Mouse (Mus musculus) small intestine, adult 2 months (tissue): Measurements from ENCODE around the gene Ube2m. TPM values are rescaled to one million over a fixed set of nuclear protein-coding genes. Genes with fewer than 3 reads are reported as not detected.

Experiments
- H3K27ac ChIP-seq: fragments of 200-500 bp; 2 replicates; pipeline ENCODE4 v1.5.1; 2012; ENCODE audit warnings: low read depth, low read length, control low read depth, inconsistent platforms; ENCODE audit not compliant: insufficient read depth
- H3K27me3 ChIP-seq: fragments of 200-500 bp; 2 replicates; pipeline ENCODE4 v1.6.1; 2012; ENCODE audit warnings: mild to moderate bottlenecking, moderate library complexity, low read length, inconsistent platforms; ENCODE audit not compliant: control insufficient read depth, insufficient read depth
- H3K36me3 ChIP-seq: fragments of 200-500 bp; 2 replicates; pipeline ENCODE4 v1.6.1; 2012; ENCODE audit warnings: mild to moderate bottlenecking, low read length, control low read depth, inconsistent platforms; ENCODE audit not compliant: control insufficient read depth, insufficient read depth
- H3K4me1 ChIP-seq: fragments of 200-500 bp; 2 replicates; pipeline ENCODE4 v1.6.1; 2012; ENCODE audit warnings: low read length, inconsistent platforms, mixed read lengths; ENCODE audit not compliant: control insufficient read depth, insufficient read depth, insufficient read length
- H3K4me3 ChIP-seq: fragments of 200-500 bp; 2 replicates; pipeline ENCODE4 v1.5.1; 2012; ENCODE audit warnings: low read depth, mild to moderate bottlenecking, control low read depth, inconsistent platforms, low read length, moderate library complexity
- CTCF ChIP-seq: fragments of 200-500 bp; IDR thresholded peaks from 2 replicates; pipeline ENCODE4 v1.5.1; 2012; ENCODE audit warnings: low read depth, mild to moderate bottlenecking, control low read depth, inconsistent platforms, low read length, moderate library complexity, mixed read lengths; ENCODE audit not compliant: insufficient replicate concordance, insufficient read length; ENCODE audit errors: extremely low read depth
- POLR2A ChIP-seq: fragments of 200-500 bp; IDR thresholded peaks from 2 replicates; pipeline ENCODE4 v1.6.1; 2012; ENCODE audit warnings: low read depth, mild to moderate bottlenecking, control low read depth, inconsistent platforms, low read length, moderate library complexity
- WGBS: fragments of 180-500 bp; shearing (Covaris S2); methylation state at CpG from one replicate; pipeline ENCODE4 v1.1.7; 2018; 5-methylcytosine and 5-hydroxymethylcytosine counted together
- polyA plus RNA-seq: library from polyadenylated mRNA; depleted of rRNA; stranded (reverse); fragments of >200 nt; gene quantifications from 2 replicates; pipeline ENCODE4 v1.2.3, GENCODE M21; 2012

The Ube2m gene
- polyA plus RNA-seq, 1 experiment, result 93.7 TPM

DNA sequence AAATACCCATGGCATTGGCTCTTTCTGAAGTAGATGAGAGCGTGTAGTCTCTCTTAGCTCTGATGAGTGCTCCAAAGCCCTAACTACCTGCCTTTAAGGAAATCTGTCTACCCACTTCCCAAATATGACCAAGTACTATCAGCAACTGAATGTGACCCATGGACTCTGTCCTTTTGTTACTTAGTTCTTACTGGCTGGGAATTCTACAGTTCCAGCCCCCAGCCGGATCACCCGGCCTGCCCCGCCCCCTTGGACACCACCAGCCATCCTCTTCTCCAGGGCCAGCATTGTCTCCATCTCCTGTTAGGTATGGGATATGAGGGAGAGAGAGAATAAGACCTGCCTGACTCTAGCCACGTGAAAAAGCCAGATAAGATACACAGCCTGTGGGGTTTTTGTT, 40.0 kb downstream of the Ube2m start, which contains the start of gene Slc27a5:
Slc27a5 (minus strand) TSS at position 140 of the 400 bp plus-strand sequence.
- WGBS, result 42% methylated on average over 5 of the region's 5 CpGs
- TF ChIP-seq CTCF, result no peak
- TF ChIP-seq POLR2A, result no peak
- no peak within 1 kb of the TSS for H3K27ac ChIP-seq
- H3K27me3 ChIP-seq, result no peaks in the 10 kb centered on the region
- H3K36me3 ChIP-seq, result no peaks in the 10 kb centered on the region
- no peak within 1 kb of the TSS for H3K4me3 ChIP-seq
- H3K4me1 ChIP-seq, result peaks cover 2% of the 10 kb centered on the region

DNA sequence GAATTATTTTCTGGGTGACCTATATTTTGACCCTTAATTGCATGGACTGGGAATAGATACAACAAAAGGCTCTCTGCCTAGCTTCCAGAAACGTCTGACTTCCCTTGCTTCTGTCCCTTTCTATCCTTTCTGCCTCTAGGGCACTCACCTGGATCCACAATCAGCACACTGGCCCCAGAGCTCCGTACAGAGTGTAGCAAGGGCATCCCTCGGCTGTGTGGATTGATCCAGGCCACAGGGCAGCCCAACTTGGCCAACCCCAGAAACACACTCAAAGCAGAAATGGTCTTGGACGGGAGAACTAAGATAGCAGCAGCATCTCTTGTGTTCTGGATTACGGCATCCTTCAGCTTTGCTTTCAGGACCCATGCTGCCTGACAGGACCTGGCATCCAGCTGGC, 40.8 kb downstream of the Ube2m start:
- Histone ChIP-seq H3K36me3 (no peaks in the 10 kb centered on the region), H3K4me1 (peaks cover 2% of the 10 kb centered on the region), H3K4me3 (no peak overlapping the region), H3K27me3 (no peaks in the 10 kb centered on the region), H3K27ac (no peak overlapping the region)
- WGBS, result 77% methylated on average over 5 of the region's 5 CpGs
- TF ChIP-seq CTCF (no peak), POLR2A (no peak)

DNA sequence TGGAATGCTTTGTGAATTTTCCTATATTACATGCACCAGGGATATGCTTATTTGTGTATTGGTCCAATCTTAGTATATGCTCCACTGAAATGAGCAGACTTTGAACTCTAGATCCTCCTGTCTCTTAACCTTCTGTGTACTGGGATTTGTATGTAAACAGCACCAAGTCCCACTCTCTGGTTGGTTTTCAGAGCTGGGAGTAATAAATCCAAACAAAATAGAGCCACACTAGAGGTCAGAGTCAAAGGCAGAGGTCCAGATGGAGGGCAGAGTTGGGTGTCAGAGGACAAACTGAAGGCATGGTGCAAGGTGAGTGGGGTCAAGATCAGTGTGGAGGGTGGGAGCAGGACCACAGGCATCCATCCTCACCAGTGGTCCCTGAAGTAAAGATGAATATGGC, 42.2 kb downstream of the Ube2m start:
- Histone ChIP-seq H3K27ac (no peak overlapping the region), H3K4me1 (peaks cover 2% of the 10 kb centered on the region), H3K4me3 (no peak overlapping the region), H3K36me3 (no peaks in the 10 kb centered on the region), H3K27me3 (no peaks in the 10 kb centered on the region)
- no peak for TF ChIP-seq POLR2A
- TF ChIP-seq CTCF, result no peak

DNA sequence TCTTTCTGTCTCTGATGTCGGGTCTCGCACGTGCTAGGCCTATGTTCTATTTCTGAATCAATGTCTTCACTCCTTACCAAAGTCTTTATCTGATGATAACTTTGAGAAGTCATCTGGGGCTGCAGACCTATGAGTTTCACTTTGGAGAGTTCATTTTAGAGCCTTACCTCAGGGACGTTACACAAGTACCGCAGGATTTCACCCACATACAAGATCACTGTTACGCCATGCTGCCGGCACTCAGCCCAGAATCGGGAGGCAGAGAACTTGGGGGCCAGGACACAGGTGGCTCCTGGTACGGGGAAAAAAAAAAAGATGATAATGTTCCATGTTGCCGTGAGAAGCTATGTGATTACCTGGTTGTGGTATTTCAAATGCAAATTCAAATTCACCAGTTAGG, 44.9 kb downstream of the Ube2m start:
- no peak overlapping the region for H3K27ac ChIP-seq
- TF ChIP-seq CTCF (no peak), POLR2A (no peak)
- no peaks in the 10 kb centered on the region for H3K36me3 ChIP-seq
- no peak overlapping the region for H3K4me3 ChIP-seq
- 87% methylated on average over 10 of the region's 10 CpGs for WGBS
- peaks cover 2% of the 10 kb centered on the region for H3K4me1 ChIP-seq
- no peaks in the 10 kb centered on the region for H3K27me3 ChIP-seq

DNA sequence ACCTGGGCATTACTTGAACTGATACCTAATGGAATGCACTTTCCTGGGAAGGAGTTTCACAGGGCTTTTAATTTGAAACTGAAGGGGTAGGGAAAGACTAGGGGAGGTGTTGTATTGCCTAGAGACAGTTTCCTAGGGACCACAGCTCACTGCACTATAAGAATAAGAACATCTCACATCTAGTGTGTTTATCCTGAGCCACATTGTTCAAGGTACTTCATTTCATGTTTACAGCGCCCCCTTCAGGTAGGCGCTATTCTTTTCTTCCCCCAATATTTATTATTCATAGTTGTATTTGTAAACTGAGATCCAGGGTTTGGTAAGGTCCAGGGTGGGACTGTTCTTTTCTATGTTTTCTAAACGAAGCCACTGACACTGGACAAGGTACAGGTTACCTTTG, 45.9 kb downstream of the Ube2m start:
- no peak overlapping the region for H3K27ac ChIP-seq
- TF ChIP-seq POLR2A, result no peak
- TF ChIP-seq CTCF, result no peak
- H3K27me3 ChIP-seq, result no peaks in the 10 kb centered on the region
- 3% methylated on average over 3 of the region's 3 CpGs for WGBS
- H3K36me3 ChIP-seq, result no peaks in the 10 kb centered on the region
- no peak overlapping the region for H3K4me3 ChIP-seq
- H3K4me1 ChIP-seq, result no peaks in the 10 kb centered on the region

DNA sequence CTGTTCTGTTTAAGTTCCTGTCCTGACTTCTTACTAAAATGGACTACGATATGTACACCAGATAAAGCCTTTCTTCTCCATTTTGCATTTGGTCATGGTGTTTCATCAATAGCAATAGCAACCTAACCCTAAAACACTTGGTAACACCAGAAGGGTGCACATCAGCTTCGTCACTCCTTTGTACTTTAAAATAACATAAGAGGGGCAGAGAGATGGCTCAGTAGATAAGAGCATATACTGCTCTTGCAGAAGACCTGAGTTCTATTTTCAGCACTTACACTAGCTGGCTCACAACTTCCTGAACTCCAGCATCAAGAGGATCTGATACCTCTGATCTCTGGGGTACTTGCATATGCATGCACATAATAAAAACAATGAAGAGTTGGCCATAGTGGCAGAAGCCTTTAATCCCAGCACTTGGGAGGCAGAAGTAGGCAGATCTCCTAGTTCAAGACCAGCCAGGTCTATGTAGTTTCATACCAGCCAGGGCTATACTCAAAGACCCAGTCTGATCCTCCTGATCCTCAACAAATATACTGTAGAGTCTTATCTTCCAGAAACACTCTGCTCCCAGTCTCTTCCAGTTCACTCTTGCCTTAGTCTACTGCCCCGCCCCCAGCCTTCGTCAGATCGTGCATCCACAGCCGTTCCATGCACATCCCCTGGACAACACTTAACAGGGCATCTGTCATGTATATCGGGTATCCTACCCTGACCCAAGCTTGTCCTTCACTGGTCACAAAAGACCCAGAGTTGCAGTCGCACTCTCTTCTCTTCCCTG, 50.5 kb downstream of the Ube2m start:
- TF ChIP-seq CTCF, result no peak
- TF ChIP-seq POLR2A, result no peak
- Histone ChIP-seq H3K4me3 (no peak overlapping the region), H3K27ac (no peak overlapping the region), H3K4me1 (no peaks in the 10 kb centered on the region; the same call in 1 of the 2 replicates), H3K27me3 (no peaks in the 10 kb centered on the region), H3K36me3 (no peaks in the 10 kb centered on the region)
- 80% methylated on average over 8 of the region's 8 CpGs for WGBS

DNA sequence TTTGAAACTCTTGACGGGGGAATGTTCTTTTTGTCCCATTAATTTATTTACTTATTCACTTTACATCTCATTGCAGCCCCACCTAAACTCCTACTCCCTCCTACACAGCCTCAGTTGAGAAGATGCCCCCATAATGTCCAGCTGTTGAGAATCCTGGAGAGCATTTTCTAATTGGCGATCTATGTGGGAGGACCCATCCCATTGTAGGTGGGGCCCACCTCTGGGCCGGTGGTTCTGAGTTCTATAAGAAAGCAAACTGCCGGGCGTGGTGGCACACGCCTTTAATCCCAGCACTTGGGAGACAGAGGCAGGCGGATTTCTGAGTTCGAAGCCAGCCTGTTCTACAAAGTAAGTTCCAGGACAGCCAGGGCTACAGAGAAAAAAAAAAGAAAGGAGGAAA, 51.2 kb downstream of the Ube2m start:
- no peak overlapping the region for H3K27ac ChIP-seq
- H3K4me3 ChIP-seq, result no peak overlapping the region
- TF ChIP-seq POLR2A (no peak), CTCF (no peak)
- WGBS, result 73% methylated on average over 8 of the region's 8 CpGs
- no peaks in the 10 kb centered on the region for H3K27me3 ChIP-seq
- H3K36me3 ChIP-seq, result no peaks in the 10 kb centered on the region
- H3K4me1 ChIP-seq, result no peaks in the 10 kb centered on the region; the same call in 1 of the 2 replicates
